Mouse (Mus musculus): ENCODE measurements at regions not wholly inside any gene's neighbourhood (a gene's known extent, or its start where the extent isn't known, plus 50 kb on each side); places are given as distances from the start of the nearest gene placed in this dataset.
"Not testable (repeated sequence)": the region's sequence is repeated elsewhere in the genome, so short reads cannot be mapped to it uniquely, and the experiment has no call there.

DNA sequence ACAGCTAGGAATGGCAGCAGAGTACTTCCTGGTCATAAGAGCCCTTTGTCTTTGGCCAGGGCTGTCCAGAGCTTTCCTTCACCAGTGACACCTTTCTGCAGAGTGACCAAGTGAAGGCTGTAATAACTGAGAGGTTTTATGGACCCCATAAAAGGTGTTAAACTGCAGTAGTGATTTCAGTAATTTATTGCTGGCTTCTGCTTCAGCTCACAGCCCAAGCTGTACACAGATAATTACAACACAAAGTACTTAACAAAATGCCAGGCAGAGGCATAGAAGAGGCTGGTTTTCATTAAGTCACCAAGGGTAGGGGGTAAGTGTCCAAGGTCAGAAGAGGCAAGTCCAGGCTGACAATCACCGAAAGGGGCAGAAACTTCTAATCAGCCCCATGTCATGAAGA, 83.8 kb downstream of the Eif4e start:
- DNase-seq (ENCODE audit: low read depth, low spot score), result no peak

DNA sequence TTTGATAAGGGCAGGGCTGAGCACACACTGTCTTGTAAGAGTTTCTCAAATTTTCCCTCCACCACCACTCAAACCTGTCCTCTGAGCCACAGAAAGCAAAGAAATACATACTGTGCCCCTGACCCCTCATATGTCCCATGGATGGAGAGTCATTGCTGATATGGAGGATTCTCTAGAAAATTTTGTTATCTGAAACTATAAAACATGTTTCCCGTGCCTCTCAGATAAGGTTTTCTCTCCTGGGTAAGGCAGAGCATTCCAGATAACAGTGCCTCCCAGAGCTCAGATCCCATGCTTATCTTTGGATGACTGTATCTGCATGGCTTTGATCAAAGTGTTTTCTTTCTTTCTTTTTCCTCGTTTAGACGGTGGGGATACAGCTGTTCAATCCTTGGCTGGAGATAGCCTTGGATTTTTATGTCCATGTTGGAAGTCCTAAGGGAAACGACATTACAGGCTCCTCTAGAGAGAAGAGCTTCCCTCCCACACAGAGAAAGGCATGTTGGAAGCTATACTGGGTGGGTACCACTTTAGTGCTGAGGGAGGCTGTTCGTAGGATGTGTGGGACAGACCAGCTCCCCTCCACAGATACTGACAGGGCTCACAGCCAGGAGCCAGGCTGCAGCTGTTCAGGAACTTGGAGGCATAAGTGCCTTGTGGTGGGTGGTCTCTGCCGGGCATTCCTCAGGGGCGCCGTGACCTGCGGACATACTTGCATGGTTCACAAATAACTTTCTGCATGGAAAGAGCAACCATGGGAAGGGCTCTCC, 87.1 kb downstream of the Eif4e start:
- no peak for DNase-seq (ENCODE audit: low read depth, low spot score)

GRCm38 (mm10) chr3:138613680-138614079, 87.7 kb downstream of the Eif4e start:
- DNase-seq (ENCODE audit: low read depth, low spot score), result no peak

DNA sequence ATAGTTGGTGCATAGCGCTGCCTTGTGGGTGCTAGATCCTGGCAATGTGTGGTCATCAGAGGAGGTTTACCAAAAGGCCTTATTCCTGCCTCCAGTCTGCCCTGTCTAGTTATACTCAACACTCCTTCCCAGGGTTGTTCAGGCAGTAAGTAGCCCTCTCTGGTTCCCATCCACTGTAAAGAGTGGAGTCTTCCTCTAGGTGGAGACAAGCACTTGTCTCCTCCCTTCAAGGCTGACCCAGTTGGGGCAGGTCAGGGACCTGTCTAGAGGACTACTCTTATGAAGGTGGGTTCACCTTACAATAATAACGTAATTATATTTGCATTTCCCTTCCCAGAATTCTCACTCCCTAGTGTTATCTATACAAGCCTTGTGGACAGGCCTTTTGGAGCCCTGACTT, 88.9 kb downstream of the Eif4e start:
- DNase-seq (ENCODE audit: low read depth, low spot score), result no peak

- no peak for DNase-seq (ENCODE audit: low read depth, low spot score)
Measured at GRCm38 (mm10) chr3:138620263-138620662, 94.3 kb downstream of the Eif4e start.

- DNase-seq (ENCODE audit: low read depth, low spot score), result no peak
Measured at GRCm38 (mm10) chr3:138624128-138624527, 98.1 kb downstream of the Eif4e start.

DNA sequence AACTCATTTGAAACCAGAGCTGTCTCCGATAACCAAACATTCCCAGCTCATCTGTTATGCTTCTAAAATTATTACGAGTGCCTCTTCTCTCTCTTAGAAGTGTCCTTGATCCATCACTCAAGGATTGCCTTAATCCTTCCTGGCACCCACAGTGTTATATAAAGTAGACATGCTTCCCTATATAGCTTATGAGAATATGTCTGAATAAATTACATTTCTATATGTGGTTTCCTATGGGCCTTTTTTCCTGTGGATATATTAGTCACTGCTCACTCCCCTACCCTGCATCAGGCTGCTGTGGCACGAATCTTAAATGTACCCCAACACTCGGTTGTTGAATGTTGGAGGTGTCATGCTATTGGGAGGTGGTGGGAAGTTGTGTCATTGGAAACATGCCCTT, 100.3 kb downstream of the Eif4e start:
- no peak for DNase-seq (ENCODE audit: low read depth, low spot score)

DNA sequence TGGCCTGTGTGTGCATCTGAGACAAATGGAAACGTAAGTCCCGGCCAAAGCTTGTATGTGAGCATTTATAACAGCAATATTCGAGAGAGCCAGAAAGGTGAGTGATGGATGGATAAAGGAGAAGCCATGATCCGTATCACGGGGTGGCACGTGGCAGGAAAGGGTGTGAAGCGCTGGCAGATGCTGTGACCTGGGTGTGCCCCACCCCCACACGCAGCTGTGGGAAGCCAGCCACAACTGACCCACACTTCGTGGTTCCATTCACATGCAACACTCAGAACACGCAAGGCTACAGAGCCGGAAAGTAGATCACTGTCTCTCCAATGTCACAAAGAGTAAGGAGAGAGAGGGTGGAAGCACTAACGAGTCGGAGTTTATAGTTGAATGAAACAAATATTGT, 104.3 kb downstream of the Eif4e start:
- DNase-seq (ENCODE audit: low read depth, low spot score), result no peak

DNA sequence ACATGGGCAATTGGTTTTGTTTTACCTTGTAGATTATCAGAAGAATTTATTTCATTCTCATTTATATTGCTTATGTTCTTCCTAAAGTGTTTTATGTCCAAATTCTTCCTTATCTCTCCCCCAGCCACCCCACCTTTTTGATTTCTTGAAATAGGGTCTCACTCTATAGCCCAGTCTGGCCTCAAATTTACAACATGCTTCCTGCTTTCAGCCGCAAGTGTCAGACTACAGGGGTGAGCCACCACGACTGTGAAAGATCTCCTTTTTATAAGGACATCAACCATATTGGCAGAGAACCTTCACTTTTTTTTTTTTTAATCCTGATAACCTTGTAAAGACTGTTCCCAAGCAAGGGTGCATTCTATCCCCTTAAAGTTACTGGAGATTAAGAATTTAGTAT, 106.1 kb downstream of the Eif4e start:
- no peak for DNase-seq (ENCODE audit: low read depth, low spot score)

DNA sequence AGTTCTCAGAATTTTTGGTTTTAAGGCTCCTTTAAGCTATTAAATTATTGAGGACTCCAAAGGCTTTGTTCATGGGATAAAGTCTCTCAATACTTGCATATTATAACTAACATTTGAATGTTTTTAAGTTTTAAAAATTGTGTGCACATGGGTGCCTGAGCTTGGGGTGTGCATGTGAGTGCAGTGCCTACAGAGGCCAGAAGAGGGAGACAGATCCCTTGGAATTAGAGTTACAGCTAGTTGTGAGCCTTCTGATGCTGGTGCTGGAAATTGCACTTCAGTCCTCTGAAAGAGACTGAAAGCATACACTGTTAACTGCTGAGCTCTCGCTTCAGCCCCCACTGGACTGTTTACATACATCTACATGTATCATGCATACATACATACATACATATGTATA, 100.0 kb upstream of the Tspan5 start:
- no peak for DNase-seq (ENCODE audit: low read depth, low spot score)

DNA sequence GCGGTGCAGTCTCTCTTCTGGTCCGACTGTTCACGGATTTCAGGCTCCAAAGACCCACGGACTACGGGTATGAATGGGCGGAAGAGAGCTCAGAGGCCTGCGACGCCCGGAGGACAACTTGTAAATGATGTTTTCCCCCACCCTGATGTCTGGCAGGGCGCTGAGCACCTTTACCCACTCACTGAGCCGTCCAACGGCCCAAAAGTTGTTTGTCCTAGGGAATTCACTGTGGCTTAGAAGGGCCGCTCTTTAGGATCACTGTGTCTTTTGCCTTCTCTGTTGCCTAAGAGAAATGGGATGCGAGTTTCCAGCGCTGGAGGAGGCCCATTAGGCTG, 98.1 kb upstream of the Tspan5 start:
- DNase-seq (ENCODE audit: low read depth, low spot score), result no peak

GRCm38 (mm10) chr3:138644286-138644951, 97.6 kb upstream of the Tspan5 start:
- peak; percentile 38 for DNase-seq (ENCODE audit: low read depth, low spot score)

DNA sequence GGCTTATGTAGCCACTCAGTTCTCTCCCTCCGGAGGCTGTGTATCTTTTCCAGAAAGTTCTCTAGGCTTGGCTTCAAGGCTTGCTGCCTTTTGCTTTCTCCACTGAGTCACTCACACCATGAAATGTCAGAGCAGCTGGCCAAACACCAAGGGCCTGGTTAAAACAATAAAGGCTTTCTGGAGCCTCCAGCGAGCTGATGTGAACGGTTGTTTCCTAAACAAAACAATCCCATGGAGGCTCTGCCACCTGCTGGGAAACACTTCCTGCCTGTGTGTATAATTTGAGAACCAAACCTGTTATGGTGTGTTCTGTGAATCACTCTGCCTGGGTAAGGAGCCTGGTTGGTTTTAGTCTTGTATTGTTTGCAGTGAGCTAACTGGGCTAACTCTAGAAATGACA, 96.7 kb upstream of the Tspan5 start:
- DNase-seq (ENCODE audit: low read depth, low spot score), result no peak

DNA sequence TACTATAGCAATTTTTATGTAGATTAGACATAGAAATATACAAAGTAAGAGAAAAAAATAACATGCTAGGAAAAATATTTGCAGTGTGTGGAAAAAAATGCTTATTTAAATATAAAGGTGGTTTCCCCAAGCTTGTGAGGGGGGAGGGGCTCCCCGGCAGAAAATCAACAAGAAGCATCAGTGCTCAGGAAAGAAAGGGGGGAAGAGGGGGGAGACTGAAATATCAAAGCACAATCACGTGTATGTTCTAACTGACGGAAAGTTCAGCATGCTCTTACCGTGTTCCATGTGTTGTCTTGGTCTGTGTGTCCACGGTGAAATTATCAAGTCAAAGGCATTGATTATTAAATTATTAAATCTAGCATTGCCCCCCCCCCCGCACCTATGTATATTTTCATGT, 92.3 kb upstream of the Tspan5 start:
- no peak for DNase-seq (ENCODE audit: low read depth, low spot score)

DNA sequence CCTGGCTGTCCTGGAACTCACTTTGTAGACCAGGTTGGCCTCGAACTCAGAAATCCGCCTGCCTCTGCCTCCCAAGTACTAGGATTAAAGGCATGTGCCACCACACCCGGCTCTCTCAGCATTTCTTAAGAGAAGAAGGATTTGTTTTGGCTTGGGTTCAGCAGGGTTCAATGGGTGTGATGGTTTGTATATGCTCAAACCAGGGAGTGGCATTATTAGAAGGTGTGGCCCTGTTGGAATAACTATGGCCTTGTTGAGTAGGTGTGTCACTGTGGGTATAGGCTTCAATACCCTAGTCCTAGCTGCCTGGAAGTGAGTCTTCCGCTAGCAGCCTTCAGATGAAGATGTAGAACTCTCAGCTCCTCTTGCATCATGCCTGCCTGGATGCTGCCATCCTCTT, 91.3 kb upstream of the Tspan5 start:
- DNase-seq (ENCODE audit: low read depth, low spot score), result not testable (repeated sequence)

GRCm38 (mm10) chr3:138651361-138652205, 90.4 kb upstream of the Tspan5 start:
- no peak for DNase-seq (ENCODE audit: low read depth, low spot score)

GRCm38 (mm10) chr3:138652206-138652605, 89.8 kb upstream of the Tspan5 start:
- no peak for DNase-seq (ENCODE audit: low read depth, low spot score)

DNA sequence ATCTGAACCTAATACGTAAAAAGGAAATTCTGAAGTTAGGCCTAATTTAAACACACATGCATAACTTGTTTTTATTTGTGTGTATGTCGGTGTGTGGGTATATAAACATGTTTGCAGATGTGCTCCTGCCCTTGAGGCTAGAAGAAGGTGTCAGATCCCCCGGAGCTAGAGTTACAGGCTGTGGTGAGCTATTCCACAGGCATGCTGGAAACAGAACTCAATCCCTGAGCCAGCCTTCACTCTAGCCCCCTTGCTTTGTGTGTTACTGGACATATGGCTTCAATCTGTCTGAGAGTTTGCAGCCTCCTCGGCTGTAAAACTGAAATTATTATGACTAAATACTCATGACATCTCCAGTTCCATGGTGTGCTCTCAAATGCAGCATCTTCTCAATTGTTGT, 89.3 kb upstream of the Tspan5 start:
- DNase-seq (ENCODE audit: low read depth, low spot score), result no peak

DNA sequence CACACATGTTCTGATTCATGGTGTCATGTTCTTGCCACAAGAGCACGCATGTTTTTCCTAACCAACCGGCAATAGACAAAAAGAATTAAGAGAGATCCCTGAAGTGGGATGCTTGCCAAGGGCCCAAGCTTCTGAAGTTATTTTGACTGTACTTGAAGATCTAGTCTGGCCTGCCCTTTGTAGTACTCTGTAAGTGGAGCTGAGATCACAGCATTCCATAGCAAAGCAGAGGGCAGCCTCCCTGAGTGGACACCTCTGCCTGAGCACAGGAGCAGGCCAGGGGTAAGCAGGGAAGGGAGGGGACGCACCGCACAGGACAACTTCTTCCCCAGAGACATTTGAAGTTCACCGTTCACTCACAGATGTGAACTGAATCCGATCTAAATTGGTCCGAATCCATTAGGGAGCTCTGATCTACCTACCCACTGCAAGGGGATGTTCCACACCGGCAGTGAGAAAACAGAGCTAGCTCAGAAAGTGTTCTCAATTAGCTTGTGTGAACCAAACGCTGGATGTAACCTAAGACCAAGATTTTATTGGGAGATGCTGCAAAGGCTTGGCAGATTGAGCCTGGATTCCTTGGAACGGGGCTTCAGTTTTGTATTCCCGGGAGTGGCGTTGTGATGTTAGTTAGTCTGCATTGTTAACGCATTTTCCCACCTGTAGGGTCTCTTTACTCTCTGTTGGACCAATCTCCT, 88.3 kb upstream of the Tspan5 start:
- no peak for DNase-seq (ENCODE audit: low read depth, low spot score)

DNA sequence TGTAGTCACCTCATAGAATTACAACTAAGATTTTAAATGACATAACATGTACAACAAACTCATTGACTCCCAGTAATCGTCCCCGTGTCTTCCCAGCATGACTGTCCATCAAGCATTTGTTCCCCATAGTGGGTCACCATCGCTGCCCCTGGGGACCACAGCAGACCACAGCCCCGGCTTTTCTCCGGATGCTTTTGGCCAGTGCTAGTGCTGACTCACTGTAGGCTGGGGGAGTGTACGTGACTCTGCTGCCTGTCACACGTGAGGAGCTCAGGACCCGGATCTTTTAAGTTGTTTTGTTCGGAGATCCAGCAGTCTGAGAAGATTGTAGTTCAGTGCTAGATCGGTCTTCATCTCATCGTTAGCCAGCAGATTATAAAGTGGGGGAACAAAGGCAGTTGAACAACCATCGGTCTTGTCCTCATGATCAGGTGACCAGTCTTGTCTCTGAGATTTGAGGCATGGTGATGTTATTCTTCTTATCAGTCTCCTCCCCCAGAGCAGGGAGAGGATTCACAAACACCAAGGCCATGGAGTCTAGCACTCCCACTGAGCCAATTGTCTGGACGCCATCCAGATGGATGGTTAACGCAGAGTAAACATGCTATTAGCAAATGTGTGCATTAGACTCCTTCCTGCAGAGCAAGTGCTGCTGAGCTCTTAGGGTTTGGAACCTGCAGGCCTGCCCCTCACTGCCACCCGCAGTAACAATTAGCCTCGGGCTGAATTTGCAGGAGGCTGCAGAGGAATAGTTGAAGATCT, 87.2 kb upstream of the Tspan5 start:
- no peak for DNase-seq (ENCODE audit: low read depth, low spot score)

GRCm38 (mm10) chr3:138655479-138655878, 86.5 kb upstream of the Tspan5 start:
- DNase-seq (ENCODE audit: low read depth, low spot score), result no peak

Data from WW6 (cell line).